Mouse (Mus musculus) thymus, adult 2 months (tissue): ENCODE measurements at regions not wholly inside any gene's neighbourhood (a gene's known extent, or its start where the extent isn't known, plus 50 kb on each side); places are given as distances from the start of the nearest gene placed in this dataset.

Experiments
- CTCF ChIP-seq: fragments of 200-500 bp; IDR thresholded peaks from 2 replicates; pipeline ENCODE4 v1.5.1; 2012; ENCODE audit warnings: mild to moderate bottlenecking, control low read depth, low read length, moderate library complexity, borderline replicate concordance; ENCODE audit not compliant: control insufficient read depth, poor library complexity, insufficient read depth; ENCODE audit errors: extremely low read depth
- POLR2A ChIP-seq: fragments of 200-500 bp; IDR thresholded peaks from 2 replicates; pipeline ENCODE4 v1.6.1; 2012; ENCODE audit warnings: mild to moderate bottlenecking, low read length, control low read depth, moderate library complexity; ENCODE audit not compliant: control insufficient read depth, poor library complexity, insufficient read depth; ENCODE audit errors: extremely low read depth

DNA sequence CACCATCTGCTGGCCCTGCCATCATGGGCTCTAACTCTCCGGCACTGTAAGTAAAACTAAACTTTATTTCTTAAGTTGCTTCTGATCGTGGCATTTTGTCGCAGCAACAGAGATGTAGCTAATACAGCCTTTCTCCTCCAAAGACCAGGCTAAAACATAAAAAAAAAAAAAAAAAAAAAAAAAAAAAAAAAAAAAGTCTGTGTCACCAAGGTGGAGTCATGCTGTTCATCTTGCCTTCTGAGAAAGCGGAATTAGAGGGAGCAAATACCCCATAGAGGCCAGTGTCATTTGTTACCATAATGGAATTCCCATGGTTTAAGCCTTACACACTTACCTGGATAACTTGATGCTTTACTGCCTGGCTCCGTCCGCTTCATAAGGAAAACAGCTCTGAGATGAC lies 136.9 kb upstream of the Rybp start:
- TF ChIP-seq POLR2A (no peak), CTCF (no peak)
